Mouse (Mus musculus): Measurements from ENCODE around the gene Svs1. TPM values are rescaled to one million over a fixed set of nuclear protein-coding genes. Genes with fewer than 3 reads are reported as not detected.

The Svs1 gene
- polyA plus RNA-seq, 1 experiment from 2014 or later: not detected

DNA sequence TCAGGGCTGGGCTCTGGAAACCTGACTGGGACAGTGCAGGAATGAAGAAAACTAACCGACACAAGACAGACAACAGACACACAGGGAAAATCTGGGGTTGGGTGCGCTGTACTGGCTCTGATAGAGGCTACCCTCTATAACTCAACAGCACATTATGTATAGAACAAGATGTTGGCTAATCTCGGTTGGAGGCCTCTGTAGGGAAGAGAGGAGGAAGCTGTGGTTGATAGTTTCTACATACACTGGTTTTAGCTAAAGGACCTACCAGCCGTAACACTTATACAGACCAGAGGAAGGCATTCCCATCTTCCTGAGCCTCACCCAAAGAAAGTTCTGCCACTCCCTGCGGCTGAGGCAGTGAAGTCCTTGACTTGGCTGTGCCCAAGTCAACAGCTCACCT is 39.8 kb downstream of the Svs1 start:
- H3K9me3 ChIP-seq (ENCODE audit: control insufficient read depth): no peaks in the 10 kb centered on the region
- no peaks in the 10 kb centered on the region for H3K36me3 ChIP-seq (ENCODE audit: control insufficient read depth, insufficient read depth)
- no peak overlapping the region for H3K27ac ChIP-seq (ENCODE audit: low read depth, low read length)
- no peaks in the 10 kb centered on the region for H3K27me3 ChIP-seq (replicated peaks; ENCODE audit: control insufficient read depth, insufficient read depth, low read length)
- ATAC-seq: no peak
- 0 out of 2 replicates have a peak, but pooled peaks cover 3% of the 10 kb centered on the region for H3K4me1 ChIP-seq (replicated peaks; ENCODE audit: control insufficient read depth, insufficient read depth, low read length)
- no peak overlapping the region for H3K9ac ChIP-seq (ENCODE audit: low read depth, low read length)
- no peak for TF ChIP-seq CTCF (IDR thresholded peaks at IDR 0.05; ENCODE audit: low read depth)
- H3K4me3 ChIP-seq (ENCODE audit: low read depth, low read length): no peak overlapping the region
- 57% methylated on average over 5 of the region's 5 CpGs for WGBS
- H3K4me2 ChIP-seq (replicated peaks; ENCODE audit: low read depth): no peak overlapping the region

- WGBS: 44% methylated on average over 6 of the region's 6 CpGs
- Histone ChIP-seq H3K4me2 (replicated peaks; ENCODE audit: low read depth) (no peak overlapping the region), H3K4me3 (ENCODE audit: low read depth, low read length) (no peak overlapping the region), H3K36me3 (ENCODE audit: control insufficient read depth, insufficient read depth) (no peaks in the 10 kb centered on the region), H3K9me3 (ENCODE audit: control insufficient read depth) (no peaks in the 10 kb centered on the region), H3K27me3 (replicated peaks; ENCODE audit: control insufficient read depth, insufficient read depth, low read length) (no peaks in the 10 kb centered on the region), H3K4me1 (replicated peaks; ENCODE audit: control insufficient read depth, insufficient read depth, low read length) (0 out of 2 replicates have a peak, but pooled peaks cover 3% of the 10 kb centered on the region), H3K27ac (ENCODE audit: low read depth, low read length) (peak overlapping the region; percentile 86), H3K9ac (ENCODE audit: low read depth, low read length) (no peak overlapping the region)
- TF ChIP-seq CTCF (IDR thresholded peaks at IDR 0.05; ENCODE audit: low read depth): no peak
- ATAC-seq: peak; percentile 98
Measured at GRCm38 (mm10) chr6:49028019-49028418, 41.4 kb downstream of the Svs1 start.

GRCm38 (mm10) chr6:49028708-49029107 is 42.0 kb downstream of the Svs1 start:
- 45% methylated on average over 3 of the region's 3 CpGs for WGBS
- no peaks in the 10 kb centered on the region for H3K9me3 ChIP-seq (ENCODE audit: control insufficient read depth)
- no peaks in the 10 kb centered on the region for H3K27me3 ChIP-seq (replicated peaks; ENCODE audit: control insufficient read depth, insufficient read depth, low read length)
- H3K4me1 ChIP-seq (replicated peaks; ENCODE audit: control insufficient read depth, insufficient read depth, low read length): 0 out of 2 replicates have a peak, but pooled peaks cover 3% of the 10 kb centered on the region
- ATAC-seq: peak; percentile 57
- no peak for TF ChIP-seq CTCF (IDR thresholded peaks at IDR 0.05; ENCODE audit: low read depth)
- H3K4me3 ChIP-seq (ENCODE audit: low read depth, low read length): no peak overlapping the region
- no peak overlapping the region for H3K9ac ChIP-seq (ENCODE audit: low read depth, low read length)
- H3K4me2 ChIP-seq (replicated peaks; ENCODE audit: low read depth): no peak overlapping the region
- H3K36me3 ChIP-seq (ENCODE audit: control insufficient read depth, insufficient read depth): no peaks in the 10 kb centered on the region
- H3K27ac ChIP-seq (ENCODE audit: low read depth, low read length): peak overlapping the region; percentile 86

DNA sequence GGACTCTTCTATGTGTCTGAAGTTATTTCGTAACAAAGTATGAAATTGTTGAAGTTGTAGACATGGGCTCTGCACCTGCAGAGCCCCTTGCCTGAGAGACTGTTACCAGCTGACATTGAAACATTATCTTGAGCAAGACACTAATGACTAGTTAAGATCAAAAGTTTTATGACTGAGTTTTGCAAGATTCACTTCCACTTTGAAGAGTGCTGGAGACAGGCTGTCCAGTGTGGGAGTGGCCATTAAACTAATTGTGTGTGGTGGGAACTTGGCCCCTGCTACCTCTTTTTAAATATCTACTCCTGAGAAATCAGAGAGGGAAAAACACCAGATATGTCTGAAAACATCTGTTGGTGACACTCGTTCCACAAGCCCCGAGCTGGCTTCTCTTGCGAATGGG is 44.6 kb downstream of the Svs1 start:
- 38% methylated on average over 4 of the region's 4 CpGs for WGBS
- no peak overlapping the region for H3K27ac ChIP-seq (ENCODE audit: low read depth, low read length)
- no peak for ATAC-seq
- no peak overlapping the region for H3K4me2 ChIP-seq (replicated peaks; ENCODE audit: low read depth)
- 0 out of 2 replicates have a peak, but pooled peaks cover 3% of the 10 kb centered on the region for H3K4me1 ChIP-seq (replicated peaks; ENCODE audit: control insufficient read depth, insufficient read depth, low read length)
- TF ChIP-seq CTCF (IDR thresholded peaks at IDR 0.05; ENCODE audit: low read depth): no peak
- H3K9me3 ChIP-seq (ENCODE audit: control insufficient read depth): no peaks in the 10 kb centered on the region
- no peaks in the 10 kb centered on the region for H3K36me3 ChIP-seq (ENCODE audit: control insufficient read depth, insufficient read depth)
- H3K9ac ChIP-seq (ENCODE audit: low read depth, low read length): no peak overlapping the region
- no peaks in the 10 kb centered on the region for H3K27me3 ChIP-seq (replicated peaks; ENCODE audit: control insufficient read depth, insufficient read depth, low read length)
- no peak overlapping the region for H3K4me3 ChIP-seq (ENCODE audit: low read depth, low read length)

DNA sequence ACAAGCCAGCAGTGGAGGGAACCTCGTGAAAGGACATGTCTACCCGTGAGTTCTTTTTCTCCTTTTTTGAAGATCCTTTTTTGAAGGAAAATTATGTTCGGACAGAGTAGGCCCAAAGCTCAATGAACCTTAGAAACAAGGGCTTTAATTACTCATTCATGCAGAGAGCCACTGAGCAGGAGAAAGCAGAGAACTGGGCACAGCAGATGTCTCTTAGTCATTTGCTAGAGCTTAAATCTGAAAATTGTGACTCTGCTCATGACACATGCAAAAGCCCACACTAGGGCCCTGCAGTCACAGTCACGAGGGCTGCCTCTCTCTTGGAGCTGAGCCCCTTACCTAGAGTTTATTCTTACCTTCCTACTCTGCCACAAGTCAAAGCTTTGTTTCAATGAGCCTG is 46.1 kb downstream of the Svs1 start:
- no peaks in the 10 kb centered on the region for H3K9me3 ChIP-seq (ENCODE audit: control insufficient read depth)
- H3K4me1 ChIP-seq (replicated peaks; ENCODE audit: control insufficient read depth, insufficient read depth, low read length): 0 out of 2 replicates have a peak, but pooled peaks cover 3% of the 10 kb centered on the region
- H3K9ac ChIP-seq (ENCODE audit: low read depth, low read length): no peak overlapping the region
- no peak overlapping the region for H3K4me3 ChIP-seq (ENCODE audit: low read depth, low read length)
- 87% methylated on average over 4 of the region's 4 CpGs for WGBS
- no peak overlapping the region for H3K4me2 ChIP-seq (replicated peaks; ENCODE audit: low read depth)
- no peak for TF ChIP-seq CTCF (IDR thresholded peaks at IDR 0.05; ENCODE audit: low read depth)
- no peak for ATAC-seq
- H3K36me3 ChIP-seq (ENCODE audit: control insufficient read depth, insufficient read depth): no peaks in the 10 kb centered on the region
- no peak overlapping the region for H3K27ac ChIP-seq (ENCODE audit: low read depth, low read length)
- no peaks in the 10 kb centered on the region for H3K27me3 ChIP-seq (replicated peaks; ENCODE audit: control insufficient read depth, insufficient read depth, low read length)

DNA sequence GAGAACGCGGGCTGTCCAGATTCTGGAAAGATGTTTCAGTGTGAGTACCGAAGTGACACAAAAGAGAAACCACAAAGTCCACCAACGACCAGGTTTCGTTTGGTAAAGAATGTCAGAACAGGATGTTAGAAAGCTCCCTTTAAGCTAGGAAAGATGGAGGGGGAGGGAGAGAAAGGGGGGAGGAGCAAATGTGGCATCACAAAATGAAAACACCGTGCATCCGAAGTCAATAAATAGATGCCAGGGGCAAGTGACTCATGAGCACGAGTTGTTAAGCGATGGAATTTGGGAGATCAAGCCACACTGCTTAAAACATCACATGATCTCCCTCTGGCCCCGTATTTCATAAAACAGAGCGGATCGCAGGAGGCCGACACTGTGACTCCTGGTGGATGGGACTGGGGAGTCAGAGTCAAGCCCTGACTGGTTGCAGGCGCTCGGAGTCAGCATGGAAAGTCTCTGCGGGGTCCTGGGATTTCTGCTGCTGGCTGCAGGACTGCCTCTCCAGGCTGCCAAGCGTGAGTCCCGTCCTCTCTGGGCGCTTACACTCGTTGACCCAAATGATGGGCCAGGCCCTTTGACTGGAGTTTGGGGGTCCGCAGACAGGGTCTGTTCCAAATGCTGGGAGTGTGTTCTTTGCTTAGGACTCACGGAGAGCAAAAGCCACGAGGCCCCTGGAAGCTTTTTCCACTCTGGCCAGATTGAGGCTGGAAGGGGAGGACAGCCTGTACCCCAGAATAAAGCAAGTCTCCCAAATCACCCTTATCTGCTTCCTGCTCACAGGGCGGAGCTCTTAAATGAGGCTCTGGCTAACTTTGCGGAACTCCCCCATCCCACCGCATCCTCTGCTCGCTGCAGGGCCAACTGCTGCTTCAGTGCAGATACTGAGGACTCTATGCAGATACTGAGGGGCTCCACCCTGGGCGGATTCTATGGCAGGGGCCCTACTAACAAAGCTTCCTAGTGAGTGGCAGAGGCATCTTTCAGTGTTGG is 49.9 kb downstream of the Svs1 start, which contains the start of gene Gpnmb:
Gene Gpnmb, plus strand, starts transcription at position 272 of the 993 bp plus-strand sequence.
- no peak within 1 kb of the TSS for H3K9ac ChIP-seq (ENCODE audit: low read depth, low read length)
- H3K4me1 ChIP-seq (replicated peaks; ENCODE audit: control insufficient read depth, insufficient read depth, low read length): no peaks in the 10 kb centered on the region
- no peak within 1 kb of the TSS for H3K27ac ChIP-seq (ENCODE audit: low read depth, low read length)
- no peak for TF ChIP-seq CTCF (IDR thresholded peaks at IDR 0.05; ENCODE audit: low read depth)
- peak within 1 kb of the TSS; percentile 37; the same call in 1 of the 2 replicates for H3K4me2 ChIP-seq (replicated peaks; ENCODE audit: low read depth)
- H3K27me3 ChIP-seq (replicated peaks; ENCODE audit: control insufficient read depth, insufficient read depth, low read length): no peaks in the 10 kb centered on the region
- H3K36me3 ChIP-seq (ENCODE audit: control insufficient read depth, insufficient read depth): no peaks in the 10 kb centered on the region
- no peak for ATAC-seq
- no peaks in the 10 kb centered on the region for H3K9me3 ChIP-seq (ENCODE audit: control insufficient read depth)
- 48% methylated on average over 28 of the region's 28 CpGs for WGBS
- 0 out of 2 replicates have a peak within 1 kb of the TSS, but pooled peaks have one; percentile 3 for H3K4me3 ChIP-seq (ENCODE audit: low read depth, low read length)

Measured in intestine, postnatal 0 days (tissue).